In genomic region chr5:103730727-103731126, GRCm38 (mm10) we compare ENCODE assay signal across 32 mouse cellular contexts. TPM values are rescaled to one million over a fixed set of nuclear protein-coding genes. Genes with fewer than 3 reads are reported as not detected.
A peak's percentile ranks its signal among the peaks of the same experiment; 100 is the strongest.
DNase-seq lines count a peak whose midpoint lies in the region; ATAC-seq and TF ChIP-seq lines count a peak whose summit lies in the region.
"Had no signal": no experiment of that assay in that cellular context is flagged by ENCODE, and none has a peak within 500 bp of the region (broad histone marks: within the 10 kb centered on the region; RNA-seq: fewer than 3 reads in every experiment).

No protein-coding gene starts in this region.

- H3K27me3 ChIP-seq in lung, postnatal 0 days (replicated peaks; ENCODE audit: insufficient read depth, low read length): no peaks in the 10 kb centered on the region
- no peaks in the 10 kb centered on the region for H3K27me3 ChIP-seq in Patski
- H3K27me3 ChIP-seq in limb, embryonic 10.5 days (ENCODE audit: low read depth, poor library complexity, severe bottlenecking): no peaks in the 10 kb centered on the region
- H3K27me3 ChIP-seq: embryonic facial prominence, embryonic 13.5 days; hindbrain, embryonic 13.5 days; midbrain, embryonic 15.5 days; neural tube, embryonic 12.5 days had no signal

- H3K36me3 ChIP-seq in lung, postnatal 0 days (ENCODE audit: insufficient read depth, low read length): no peaks in the 10 kb centered on the region
- no peaks in the 10 kb centered on the region for H3K36me3 ChIP-seq in limb, embryonic 10.5 days
- H3K36me3 ChIP-seq: embryonic facial prominence, embryonic 13.5 days; heart, embryonic 12.5 days; hindbrain, embryonic 13.5 days; limb, embryonic 15.5 days; liver, embryonic 13.5 days; midbrain, embryonic 10.5 days; midbrain, embryonic 15.5 days; neural tube, embryonic 12.5 days had no signal

- DNase-seq in lung, postnatal 0 days (ENCODE audit: low spot score): no peak
- DNase-seq in lung, postnatal 36 days: no peak
- DNase-seq in Patski (ENCODE audit: low read depth, low spot score): no peak
- DNase-seq in limb, embryonic 10.5 days (ENCODE audit: low spot score): peak; percentile 55
- no peak for DNase-seq in cerebellum, postnatal 36 days
- DNase-seq: adrenal gland, postnatal 14 days; B cell, adult 2 months; cerebellum, adult 18-20 months; cerebellum, postnatal 10 days; gastrocnemius, adult 2 months; gastrocnemius, postnatal 36 days; heart, adult 18-20 months; heart, postnatal 4 days; kidney, postnatal 10 days; layer of hippocampus, adult 9-11 months; liver, embryonic 13.5 days; lung, adult 18-20 months; lung, postnatal 10 days; right cerebral cortex, postnatal 4 days; thymus, adult 18-20 months; thymus, postnatal 25 days had no signal

- H3K9me3 ChIP-seq in lung, postnatal 0 days (ENCODE audit: low read length): no peaks in the 10 kb centered on the region
- H3K9me3 ChIP-seq in limb, embryonic 10.5 days (replicated peaks): no peaks in the 10 kb centered on the region
- H3K9me3 ChIP-seq: embryonic facial prominence, embryonic 13.5 days; heart, embryonic 12.5 days; hindbrain, embryonic 13.5 days; limb, embryonic 15.5 days; liver, embryonic 13.5 days; midbrain, embryonic 10.5 days; midbrain, embryonic 15.5 days; neural tube, embryonic 12.5 days had no signal

- in situ Hi-C loops in Patski (cut with MboI; ENCODE audit: low pct_unique_long_range_greater_than_20kb): loop anchor here (25.0 kb wide), 1 partner anchor 682 kb away; no protein-coding TSS in a partner anchor

- no peak for ATAC-seq in lung, postnatal 0 days
- ATAC-seq in Patski: peak; percentile 34
- ATAC-seq in erythroblast, adult 5-6 weeks (replicated peaks; ENCODE audit: low FRiP score, poor library complexity, severe bottlenecking): no peak
- ATAC-seq: forebrain, embryonic 16.5 days; intestine, embryonic 16.5 days; midbrain, embryonic 15.5 days had no signal

- H3K4me2 ChIP-seq in lung, postnatal 0 days (replicated peaks; ENCODE audit: low read depth, low read length): no peak overlapping the region
- H3K4me2 ChIP-seq: embryonic facial prominence, embryonic 13.5 days; heart, embryonic 12.5 days; hindbrain, embryonic 13.5 days; limb, embryonic 15.5 days; liver, embryonic 13.5 days; midbrain, embryonic 15.5 days; neural tube, embryonic 12.5 days had no signal

- WGBS in lung, postnatal 0 days: 31% methylated on average over 3 of the region's 3 CpGs
- 6% methylated on average over 3 of the region's 3 CpGs for WGBS in limb, embryonic 10.5 days

- peak; percentile 29; the same call in 1 of the 2 replicates for TF ChIP-seq CTCF in lung, postnatal 0 days (IDR thresholded peaks at IDR 0.05)
- no peak for TF ChIP-seq CTCF in Patski (IDR thresholded peaks at IDR 0.05)

- POLR2A ChIA-PET in Patski (lab: Charles Lee): no interaction called here

- TF ChIP-seq EP300 in lung, postnatal 0 days (IDR thresholded peaks at IDR 0.05): no peak

- H3K4me3 ChIP-seq in lung, postnatal 0 days (ENCODE audit: low read depth, low read length): no peak overlapping the region
- H3K4me3 ChIP-seq in limb, embryonic 10.5 days: no peak overlapping the region
- H3K4me3 ChIP-seq: embryonic facial prominence, embryonic 13.5 days; erythroblast, embryonic 14.5 days; gastrocnemius, adult 2 months; heart, embryonic 12.5 days; hindbrain, embryonic 13.5 days; limb, embryonic 15.5 days; liver, embryonic 13.5 days; midbrain, embryonic 10.5 days; midbrain, embryonic 15.5 days; neural tube, embryonic 12.5 days had no signal

- H3K4me1 ChIP-seq in lung, postnatal 0 days (ENCODE audit: insufficient read depth, low read depth, low read length): no peaks in the 10 kb centered on the region
- H3K4me1 ChIP-seq in limb, embryonic 10.5 days: peaks cover 43% of the 10 kb centered on the region
- H3K4me1 ChIP-seq: embryonic facial prominence, embryonic 13.5 days; limb, embryonic 15.5 days; midbrain, embryonic 15.5 days had no signal

- peak overlapping the region; percentile 39 for H3K27ac ChIP-seq in lung, postnatal 0 days (ENCODE audit: low read length)
- peak overlapping the region; percentile 48 for H3K27ac ChIP-seq in limb, embryonic 10.5 days
- H3K27ac ChIP-seq: embryonic facial prominence, embryonic 13.5 days; gastrocnemius, adult 2 months; hindbrain, embryonic 13.5 days; limb, embryonic 15.5 days; liver, embryonic 13.5 days; midbrain, embryonic 10.5 days; midbrain, embryonic 15.5 days; neural tube, embryonic 12.5 days had no signal

- H3K9ac ChIP-seq in lung, postnatal 0 days (replicated peaks; ENCODE audit: low read depth): no peak overlapping the region
- H3K9ac ChIP-seq: embryonic facial prominence, embryonic 13.5 days; heart, embryonic 12.5 days; hindbrain, embryonic 13.5 days; limb, embryonic 15.5 days; midbrain, embryonic 15.5 days; neural tube, embryonic 12.5 days had no signal

- CTCF ChIA-PET in Patski (lab: Charles Lee): interaction anchor here (2.1 kb wide), 1 partner anchor 10 kb away, joined by 6 read pairs; no protein-coding TSS in a partner anchor

RNA-seq across cellular contexts. Expression of gene Aff1, which starts 38.6 kb away (rescaled TPM):
- polyA plus RNA-seq in lung, postnatal 0 days (2015; fragmentation: Nextera tagmentation; extraction: Ambion mirVana): 9.4 and 10.0 TPM in 2 replicates
- polyA plus RNA-seq in Patski (2021): 76.9 TPM
- polyA plus RNA-seq in limb, embryonic 10.5 days (2016; fragmentation: Nextera tagmentation; extraction: Ambion mirVana): 4.0 and 4.6 TPM in 2 replicates
- total RNA-seq in erythroblast, adult 5-6 weeks (2015; ENCODE audit: low replicate concordance): 262 and 340 TPM in 2 replicates
- total RNA-seq in erythroblast, adult 5-6 weeks (2017; ENCODE audit: low replicate concordance): 184 and 253 TPM in 2 replicates
